Mouse (Mus musculus): Measurements from ENCODE around the gene AC161166.1.
"Not testable (repeated sequence)": the region's sequence is repeated elsewhere in the genome, so short reads cannot be mapped to it uniquely, and the experiment has no call there.

Gene AC161166.1

DNA sequence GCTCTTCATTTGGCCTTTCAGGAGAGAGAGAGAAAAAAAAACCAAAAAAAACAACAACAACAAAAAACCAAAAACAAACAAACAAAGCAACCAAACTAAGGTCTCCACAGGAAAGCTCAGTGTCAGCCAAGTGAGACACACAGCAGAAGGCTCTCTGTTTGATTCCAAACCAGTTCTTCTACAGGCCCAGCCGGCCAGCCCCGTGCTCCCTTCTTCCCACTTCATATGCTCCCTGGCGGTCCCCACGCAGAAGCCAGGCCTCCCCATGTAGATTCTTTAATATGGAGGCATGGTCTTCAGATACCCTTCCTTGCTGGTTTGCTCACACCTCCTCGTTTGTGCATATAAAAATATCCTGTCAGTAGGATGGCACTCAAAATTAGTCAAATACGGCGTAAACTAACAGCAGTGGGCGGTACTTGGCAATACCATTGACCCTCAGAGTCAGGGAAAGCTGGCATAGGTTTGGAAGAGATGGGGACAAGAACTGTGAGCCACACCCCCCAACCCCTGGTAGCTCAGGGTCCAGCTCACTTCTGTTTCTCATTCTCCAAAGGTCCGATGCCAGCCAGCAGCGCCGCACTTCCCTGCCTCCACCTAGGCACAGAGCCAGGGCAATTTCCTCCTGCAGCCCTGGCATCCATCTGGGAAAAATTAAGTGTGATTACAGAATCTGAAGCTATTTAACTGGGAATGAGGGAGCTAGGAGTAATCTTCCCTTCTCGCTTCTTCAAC, 13.6 kb upstream of the AC161166.1 start:
- peak; percentile 82 to 88 for DNase-seq

- DNase-seq, result no peak
These were observed 12.7 kb upstream of the AC161166.1 start for GRCm38 (mm10) chr7:24524978-24525377.

- no peak for DNase-seq
These were observed 11.5 kb upstream of the AC161166.1 start for GRCm38 (mm10) chr7:24523723-24524122.

GRCm38 (mm10) chr7:24522805-24523204, 10.6 kb upstream of the AC161166.1 start:
- DNase-seq, result no peak

GRCm38 (mm10) chr7:24520054-24520453, 7.8 kb upstream of the AC161166.1 start:
- not testable (repeated sequence) for DNase-seq

DNA sequence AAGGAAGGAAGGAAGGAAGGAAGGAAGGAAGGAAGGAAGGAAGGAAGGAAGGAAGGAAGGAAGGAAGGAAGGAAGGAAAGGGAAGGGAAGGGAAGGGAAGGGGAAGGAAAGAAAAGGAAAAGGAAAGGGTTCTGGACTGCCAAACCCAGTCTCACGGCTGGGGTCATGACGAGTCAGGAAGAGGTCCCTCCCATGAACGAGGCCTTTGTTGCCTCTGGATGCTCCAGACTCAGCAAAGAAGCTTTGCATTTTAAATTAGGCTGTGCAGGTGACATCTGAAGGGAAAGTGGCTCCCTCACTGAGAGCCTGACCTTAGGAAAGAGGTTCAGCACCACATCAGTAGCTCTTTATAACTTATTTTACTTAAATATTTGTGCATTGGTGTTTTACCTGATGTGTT, 6.9 kb upstream of the AC161166.1 start:
- DNase-seq, result no peak

GRCm38 (mm10) chr7:24517654-24518053, 5.4 kb upstream of the AC161166.1 start:
- DNase-seq, result peak in 1 of 2 experiments; percentile 42

- DNase-seq, result no peak
These were observed 4.8 kb upstream of the AC161166.1 start for GRCm38 (mm10) chr7:24517077-24517476.

DNA sequence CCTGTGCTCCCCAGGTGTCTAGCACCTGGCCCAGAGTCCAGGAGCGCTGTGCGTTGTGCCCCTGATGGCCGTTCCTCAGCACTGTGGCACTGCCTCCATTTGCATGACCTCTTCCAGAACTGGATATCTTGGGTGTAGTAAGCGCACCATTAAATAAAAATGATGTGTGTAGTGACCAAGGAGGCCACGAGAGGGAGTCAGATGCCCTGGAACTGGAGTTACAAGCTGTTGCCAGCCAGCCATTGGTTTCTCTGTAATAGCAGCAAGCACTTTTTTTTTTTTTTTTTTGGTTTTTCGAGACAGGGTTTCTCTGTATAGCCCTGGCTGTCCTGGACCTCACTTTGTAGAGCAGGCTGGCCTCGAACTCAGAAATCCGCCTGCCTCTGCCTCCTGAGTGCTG, 4.1 kb upstream of the AC161166.1 start:
- peak; percentile 58 to 76 for DNase-seq

- DNase-seq, result no peak
These were observed 4.5 kb downstream of the AC161166.1 start for GRCm38 (mm10) chr7:24507726-24508114.

DNA sequence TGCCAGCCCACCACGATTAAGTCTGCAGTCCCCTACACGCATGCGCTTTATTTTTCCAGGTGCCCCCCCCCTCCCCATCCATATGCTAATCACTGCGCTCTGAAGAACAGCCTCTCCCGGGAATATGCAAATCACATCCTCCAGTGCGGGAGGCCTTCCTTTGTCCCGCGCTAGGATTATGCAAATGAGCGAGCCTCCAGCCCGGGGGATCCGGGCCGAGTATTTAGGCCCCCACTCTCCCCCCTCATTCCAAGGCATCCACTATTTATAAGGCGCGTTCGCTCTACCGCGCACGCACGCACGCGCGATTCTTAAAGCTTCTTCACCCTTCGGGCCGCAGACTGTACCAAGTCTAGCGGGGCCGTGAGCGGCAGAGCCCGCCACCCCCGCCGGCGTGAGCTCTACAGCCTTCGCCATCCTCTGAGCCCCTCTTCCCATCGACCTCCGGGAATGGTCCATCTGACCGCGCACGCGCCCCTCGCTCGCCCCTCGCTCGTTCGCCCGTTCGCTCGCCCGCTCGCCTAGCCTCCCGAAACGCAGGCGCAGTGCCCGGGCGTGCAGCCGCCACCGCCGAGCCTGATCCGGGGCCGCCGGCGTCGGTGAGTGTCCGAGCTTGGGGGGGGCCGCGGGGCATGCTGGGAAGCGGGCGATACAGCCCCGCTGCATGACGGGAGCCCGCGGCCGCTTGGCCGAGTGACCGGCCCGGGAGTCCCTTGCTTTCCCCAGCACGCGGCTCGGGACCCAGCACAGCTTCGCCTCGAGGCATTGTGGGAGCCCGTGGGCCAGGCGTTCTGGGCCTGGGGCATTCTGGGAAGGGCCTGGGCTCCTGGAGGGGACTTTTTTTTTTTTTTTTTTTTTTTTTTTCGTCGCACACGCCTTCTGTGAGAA, 5.2 kb downstream of the AC161166.1 start, which contains the start of gene Zfp428:
Gene Zfp428, plus strand, starts transcription at position 169 of the 888 bp plus-strand sequence.
- DNase-seq, result peak; percentile 93 to 97

DNA sequence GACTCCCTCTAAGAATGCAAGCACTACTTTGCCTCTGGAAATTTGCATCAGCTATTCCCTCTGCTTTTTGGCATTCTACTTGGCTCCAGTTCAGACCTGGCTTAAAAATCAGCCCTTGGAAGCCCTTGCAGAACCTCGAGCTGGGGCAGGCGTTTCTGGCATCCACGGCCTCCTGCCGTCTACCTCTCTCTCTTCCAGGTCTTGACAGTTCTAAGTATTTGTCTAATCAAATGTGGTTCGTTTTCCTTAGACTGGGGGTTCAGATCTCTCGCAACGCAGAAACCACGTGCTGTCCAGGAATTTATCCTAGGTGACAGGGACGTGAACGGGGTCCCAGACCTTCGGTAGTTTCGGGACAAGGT, 5.8 kb downstream of the AC161166.1 start:
- DNase-seq, result peak in 1 of 2 experiments; percentile 83

GRCm38 (mm10) chr7:24506065-24506459, 6.2 kb downstream of the AC161166.1 start:
- DNase-seq, result peak; percentile 51 to 68

- peak in 1 of 2 experiments; percentile 35 for DNase-seq
These were observed 6.7 kb downstream of the AC161166.1 start for GRCm38 (mm10) chr7:24505447-24506064.

GRCm38 (mm10) chr7:24504868-24505267, 7.4 kb downstream of the AC161166.1 start:
- no peak for DNase-seq

GRCm38 (mm10) chr7:24504004-24504403, 8.3 kb downstream of the AC161166.1 start:
- DNase-seq, result peak in 1 of 2 experiments; percentile 51

DNA sequence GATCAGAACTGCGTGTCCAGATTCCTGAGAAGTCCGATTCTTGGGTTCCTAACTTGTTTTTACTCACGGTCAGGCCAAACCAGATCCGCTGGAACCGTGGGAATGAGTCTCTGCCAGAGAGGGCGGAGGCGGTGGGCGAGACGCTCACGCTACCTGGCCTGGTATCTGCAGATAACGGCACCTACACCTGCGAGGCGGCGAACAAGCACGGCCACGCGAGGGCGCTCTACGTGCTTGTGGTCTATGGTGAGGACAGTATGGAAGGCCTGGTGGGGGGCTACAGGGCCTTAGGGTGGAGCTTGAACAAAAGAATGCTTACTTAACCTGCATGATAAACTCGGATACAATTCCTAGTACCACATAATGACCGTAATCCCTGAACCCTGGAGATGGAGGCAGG, 10.8 kb downstream of the AC161166.1 start:
- peak; percentile 56 to 74 for DNase-seq

DNA sequence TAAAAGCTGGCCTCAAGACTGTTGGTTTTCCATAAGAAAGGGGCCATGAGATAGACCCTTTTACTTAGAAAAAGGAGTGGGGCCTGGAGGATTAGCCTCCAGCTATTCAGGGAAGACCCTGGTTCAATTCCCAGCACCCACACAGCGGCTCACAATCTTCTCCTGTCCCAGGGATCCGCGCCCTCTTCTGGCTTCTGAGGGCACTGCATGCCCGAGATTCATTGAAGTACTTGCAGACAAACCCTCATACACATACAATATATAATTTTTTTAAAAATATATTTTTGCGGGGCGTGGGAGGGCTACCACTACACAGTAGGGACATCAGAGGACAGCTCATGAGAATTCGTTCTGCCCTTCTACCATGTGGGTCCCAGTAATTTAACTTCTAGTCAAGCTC, 11.3 kb downstream of the AC161166.1 start:
- peak; percentile 47 to 74 for DNase-seq

DNA sequence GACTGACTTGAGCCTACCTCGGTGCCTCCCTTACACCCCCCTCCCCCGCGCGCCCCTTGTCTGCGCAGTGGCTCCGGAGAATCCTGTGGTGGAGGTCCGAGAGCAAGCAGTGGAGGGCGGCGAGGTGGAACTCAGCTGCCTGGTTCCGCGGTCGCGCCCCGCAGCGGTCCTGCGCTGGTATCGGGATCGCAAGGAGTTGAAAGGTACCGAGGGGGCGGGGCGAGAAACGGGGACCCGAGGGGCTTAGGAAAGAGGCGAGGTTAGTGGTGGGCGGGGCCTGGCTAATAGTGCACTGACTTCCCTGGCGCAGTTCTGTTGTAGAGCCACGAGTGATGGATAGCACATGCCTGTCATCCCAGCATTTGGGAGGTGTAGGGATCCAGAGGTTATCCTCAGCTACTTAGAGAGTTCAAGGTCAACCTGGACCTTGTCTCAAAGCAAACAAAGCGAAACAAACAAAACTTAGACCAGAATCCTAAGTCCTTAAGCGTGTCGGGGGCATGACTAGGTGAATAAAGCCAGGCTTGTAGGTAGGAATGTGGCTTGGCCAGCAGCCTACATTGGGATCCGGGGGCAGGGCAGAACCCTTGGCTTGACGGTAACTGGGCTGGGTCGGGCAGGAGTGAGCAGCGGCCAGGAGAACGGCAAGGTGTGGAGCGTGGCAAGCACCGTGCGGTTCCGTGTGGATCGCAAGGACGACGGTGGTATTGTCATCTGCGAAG, 12.2 kb downstream of the AC161166.1 start:
- DNase-seq, result peak in 1 of 2 experiments; percentile 41

- DNase-seq, result peak; percentile 68 to 71
These were observed 24.0 kb downstream of the AC161166.1 start for GRCm38 (mm10) chr7:24488303-24488702.

GRCm38 (mm10) chr7:24487403-24487802, 24.9 kb downstream of the AC161166.1 start:
- no peak for DNase-seq

- DNase-seq, result peak in 1 of 2 experiments; percentile 30
These were observed 25.6 kb downstream of the AC161166.1 start for GRCm38 (mm10) chr7:24486654-24487130.
